Mouse (Mus musculus): Measurements from ENCODE around the gene Zfp710. TPM values are rescaled to one million over a fixed set of nuclear protein-coding genes. Genes with fewer than 3 reads are reported as not detected.

Zfp710 gene
- 20.3 TPM for polyA plus RNA-seq (2014; fragmentation: Illumina TruSeq; extraction: RNeasy Lipid Tissue Mini Kit (QIAGEN cat#74804); ENCODE audit: low read depth, low replicate concordance)

GRCm38 (mm10) chr7:80024521-80025390 lies at the start of gene Zfp710:
TSS of gene Zfp710 (plus strand) at chr7:80024814.

GRCm38 (mm10) chr7:80115224-80115590 lies 90.6 kb downstream of the Zfp710 start, which contains the start of gene Idh2:
TSS of gene Idh2 (minus strand) at chr7:80115392.

Other genes starting within 250 kb of the Zfp710 start
- gene Mesp1, start 231.0 kb upstream of the Zfp710 start, polyA plus RNA-seq (2014; fragmentation: Illumina TruSeq; extraction: RNeasy Lipid Tissue Mini Kit (QIAGEN cat#74804); ENCODE audit: low read depth, low replicate concordance): not detected
- gene Mesp2, start 214.1 kb upstream of the Zfp710 start, polyA plus RNA-seq (2014; fragmentation: Illumina TruSeq; extraction: RNeasy Lipid Tissue Mini Kit (QIAGEN cat#74804); ENCODE audit: low read depth, low replicate concordance): not detected
- gene Anpep, start 163.8 kb upstream of the Zfp710 start, polyA plus RNA-seq (2014; fragmentation: Illumina TruSeq; extraction: RNeasy Lipid Tissue Mini Kit (QIAGEN cat#74804); ENCODE audit: low read depth, low replicate concordance): 17.2 TPM
- gene Ap3s2, start 104.2 kb upstream of the Zfp710 start, polyA plus RNA-seq (2014; fragmentation: Illumina TruSeq; extraction: RNeasy Lipid Tissue Mini Kit (QIAGEN cat#74804); ENCODE audit: low read depth, low replicate concordance): 14.8 TPM
- 14.6 TPM for gene Arpin, start 89.5 kb upstream of the Zfp710 start, polyA plus RNA-seq (2014; fragmentation: Illumina TruSeq; extraction: RNeasy Lipid Tissue Mini Kit (QIAGEN cat#74804); ENCODE audit: low read depth, low replicate concordance)
- 2,203 TPM for gene Idh2, start 90.6 kb downstream of the Zfp710 start, polyA plus RNA-seq (2014; fragmentation: Illumina TruSeq; extraction: RNeasy Lipid Tissue Mini Kit (QIAGEN cat#74804); ENCODE audit: low read depth, low replicate concordance)
- 6.7 TPM for gene Sema4b, start 162.0 kb downstream of the Zfp710 start, polyA plus RNA-seq (2014; fragmentation: Illumina TruSeq; extraction: RNeasy Lipid Tissue Mini Kit (QIAGEN cat#74804); ENCODE audit: low read depth, low replicate concordance)
- 18.0 TPM for gene Cib1, start 208.0 kb downstream of the Zfp710 start, polyA plus RNA-seq (2014; fragmentation: Illumina TruSeq; extraction: RNeasy Lipid Tissue Mini Kit (QIAGEN cat#74804); ENCODE audit: low read depth, low replicate concordance)
- gene Gdpgp1, start 208.1 kb downstream of the Zfp710 start, polyA plus RNA-seq (2014; fragmentation: Illumina TruSeq; extraction: RNeasy Lipid Tissue Mini Kit (QIAGEN cat#74804); ENCODE audit: low read depth, low replicate concordance): 0.73 TPM
- gene Ttll13, start 221.6 kb downstream of the Zfp710 start, polyA plus RNA-seq (2014; fragmentation: Illumina TruSeq; extraction: RNeasy Lipid Tissue Mini Kit (QIAGEN cat#74804); ENCODE audit: low read depth, low replicate concordance): 0.47 TPM
- 35.1 TPM for gene Ngrn, start 236.4 kb downstream of the Zfp710 start, polyA plus RNA-seq (2014; fragmentation: Illumina TruSeq; extraction: RNeasy Lipid Tissue Mini Kit (QIAGEN cat#74804); ENCODE audit: low read depth, low replicate concordance)
- gene Vps33b, start 244.8 kb downstream of the Zfp710 start, polyA plus RNA-seq (2014; fragmentation: Illumina TruSeq; extraction: RNeasy Lipid Tissue Mini Kit (QIAGEN cat#74804); ENCODE audit: low read depth, low replicate concordance): 4.5 TPM